Mouse (Mus musculus): ENCODE measurements around the gene Isoc2a.
"Not testable (repeated sequence)": the region's sequence is repeated elsewhere in the genome, so short reads cannot be mapped to it uniquely, and the experiment has no call there.

Isoc2a gene

DNA sequence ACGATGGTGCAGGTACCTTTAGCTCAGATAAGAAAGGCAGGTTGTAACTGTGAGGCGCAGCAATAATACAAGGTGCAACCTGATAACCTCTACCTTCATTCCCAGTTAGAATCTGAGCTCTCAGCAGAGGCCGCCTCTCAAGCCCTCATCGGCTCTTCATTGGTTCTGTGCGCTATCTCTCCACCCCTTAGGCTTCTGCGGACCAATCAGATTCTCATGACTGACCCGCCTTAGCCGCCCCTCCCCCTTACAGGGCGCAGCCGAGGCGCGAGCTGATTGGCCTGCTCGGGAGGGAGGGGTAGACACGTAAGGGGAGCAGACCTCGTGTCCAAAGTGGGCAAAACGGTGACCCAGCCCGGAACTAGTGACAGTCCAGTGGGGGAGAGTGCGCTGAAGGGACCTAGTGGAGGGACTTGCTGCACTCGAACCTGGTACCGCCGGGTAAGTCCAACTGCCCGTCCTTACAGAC is at the start of gene Isoc2a:
Isoc2a (plus strand) TSS at position 401 of the 469 bp plus-strand sequence.
- peak; percentile 86 to 95 for DNase-seq

DNA sequence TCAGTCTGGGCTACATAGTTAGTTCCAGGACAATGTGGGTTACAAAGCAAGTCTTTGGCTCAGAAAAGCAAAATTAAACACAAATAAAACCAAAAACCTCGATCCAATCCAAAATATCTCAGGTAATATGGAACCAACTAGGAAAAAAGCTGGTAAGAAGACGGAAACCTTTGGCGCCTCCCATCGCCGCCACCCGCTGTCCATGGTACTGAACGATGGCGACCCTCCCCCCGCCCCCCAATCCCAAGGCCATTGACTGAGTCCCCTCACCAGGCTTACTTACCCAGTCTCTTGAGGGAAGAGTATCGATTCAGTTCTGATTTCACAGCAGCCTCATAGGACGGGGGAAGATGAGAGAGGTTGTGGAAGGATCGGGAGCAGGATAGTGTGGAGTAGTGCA is 46.5 kb upstream of the Isoc2a start:
- DNase-seq, result no peak

DNA sequence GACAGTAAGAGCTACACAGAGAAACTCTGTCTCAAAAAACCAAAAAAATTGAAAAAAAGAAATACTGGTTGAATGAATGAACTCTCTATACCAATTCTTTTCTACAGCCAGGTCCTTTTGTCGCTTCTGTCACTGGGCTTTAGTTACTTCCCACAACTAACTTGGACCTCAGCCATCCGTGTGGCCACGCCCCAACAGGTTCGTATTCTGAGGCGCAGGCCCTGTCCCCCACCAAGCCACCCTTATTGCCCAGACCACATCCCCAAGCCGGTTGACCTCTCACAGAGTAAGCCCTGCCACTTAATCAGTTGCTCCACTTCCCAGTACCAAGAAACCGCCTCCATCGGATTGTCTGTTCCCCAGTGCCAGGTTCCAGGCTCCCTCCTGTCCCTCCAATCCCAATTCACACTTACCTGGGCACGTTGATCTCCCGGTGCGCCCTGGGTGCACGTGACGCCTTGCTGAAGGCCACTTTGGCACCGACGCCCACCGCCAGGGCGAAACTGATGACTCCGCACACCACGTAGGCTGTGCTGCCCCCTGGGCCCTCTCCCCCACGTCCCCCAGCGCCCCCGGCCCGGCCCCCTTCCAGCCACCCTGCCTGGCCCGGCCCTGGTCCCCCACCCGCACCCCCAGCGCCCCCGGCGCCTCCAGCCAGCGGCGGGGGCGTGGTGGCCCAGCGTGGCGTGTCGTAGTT is 41.2 kb upstream of the Isoc2a start:
- DNase-seq, result peak in 1 of 2 experiments; percentile 35

DNA sequence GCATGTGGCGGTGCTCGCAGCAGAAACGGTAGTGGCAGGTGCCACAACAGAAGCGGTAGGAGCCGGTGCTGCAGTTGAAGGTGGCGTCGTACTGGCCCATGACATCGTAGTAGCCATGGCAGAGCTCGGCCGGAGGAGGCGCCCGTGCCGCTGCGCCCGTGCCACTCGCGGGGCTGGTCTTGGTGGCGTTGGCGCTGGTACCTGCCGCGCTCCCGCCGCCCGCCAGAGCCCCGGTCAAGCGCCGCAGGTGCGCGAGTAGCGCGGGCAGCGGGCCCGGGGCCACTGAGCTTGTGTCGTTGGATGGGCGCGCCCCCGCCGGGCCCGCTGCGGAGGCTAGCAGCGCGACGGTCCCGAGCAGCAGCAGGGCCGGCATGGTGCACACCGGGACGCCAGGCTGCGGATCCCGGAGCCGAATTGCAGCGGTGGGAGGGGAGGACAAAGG is 40.6 kb upstream of the Isoc2a start:
- peak; percentile 86 to 89 for DNase-seq

DNA sequence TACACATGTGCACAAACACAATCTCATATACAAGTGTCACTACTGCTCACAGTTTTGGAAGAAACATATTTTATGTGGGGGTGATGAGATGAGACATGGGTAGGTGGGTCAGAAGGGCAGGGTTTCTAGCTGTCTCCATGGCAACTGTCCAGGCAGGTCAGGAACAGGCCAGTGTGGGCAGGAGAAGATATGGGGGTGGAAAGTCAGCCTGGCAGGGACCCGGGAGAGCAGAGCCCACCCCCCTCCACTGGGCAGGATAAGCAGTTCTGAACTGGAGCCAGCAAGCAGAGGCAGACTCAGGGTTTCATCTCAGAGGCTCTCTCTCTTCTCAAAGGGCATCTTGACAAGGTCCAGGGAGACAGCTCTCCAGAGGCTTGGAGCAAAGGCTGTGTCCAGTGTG is 39.3 kb upstream of the Isoc2a start:
- DNase-seq, result peak in 1 of 2 experiments; percentile 13

DNA sequence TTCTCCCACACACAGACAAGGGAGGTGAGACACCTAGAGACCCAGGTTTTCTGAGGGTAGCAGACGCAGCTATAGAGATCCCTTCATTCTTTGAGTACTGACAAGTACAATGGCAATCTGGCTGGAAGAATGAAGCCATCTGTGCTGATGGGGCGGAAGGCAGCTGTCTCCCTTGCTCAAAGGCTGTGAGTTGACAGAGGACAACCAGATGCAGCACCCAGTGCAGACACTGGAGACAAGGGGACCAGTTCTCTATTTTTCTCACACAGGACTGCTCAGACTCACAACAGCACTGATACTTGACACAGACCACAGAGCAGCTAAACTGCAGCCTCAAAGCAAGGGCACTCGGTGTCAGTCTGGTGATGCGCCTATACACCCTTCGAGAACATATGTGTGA is 34.9 kb upstream of the Isoc2a start:
- no peak for DNase-seq

DNA sequence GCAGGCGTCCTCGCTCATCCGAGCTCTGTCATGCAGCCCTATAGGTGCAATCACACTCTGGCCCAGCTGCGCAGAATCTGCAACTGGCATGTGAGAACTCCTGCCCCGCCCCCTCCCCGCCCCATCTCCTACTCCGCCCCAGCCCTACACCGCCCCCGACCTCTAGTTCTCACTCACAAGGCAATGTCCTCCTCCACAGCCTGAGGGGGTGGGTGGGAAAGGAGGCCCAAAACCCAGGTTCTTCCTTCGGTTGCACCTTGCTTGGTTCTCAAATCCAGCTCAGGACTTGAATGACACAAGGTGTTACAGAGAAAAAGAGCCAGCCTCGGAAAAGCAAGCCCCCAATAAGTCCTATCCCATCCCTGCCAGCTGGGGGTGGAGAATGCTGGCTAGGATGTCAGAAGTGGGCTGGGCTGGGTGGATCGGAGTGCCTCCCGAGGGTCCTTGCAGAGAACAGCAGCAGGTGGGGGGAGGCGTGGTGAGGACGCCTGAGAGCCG is 34.3 kb upstream of the Isoc2a start:
- DNase-seq, result no peak

DNA sequence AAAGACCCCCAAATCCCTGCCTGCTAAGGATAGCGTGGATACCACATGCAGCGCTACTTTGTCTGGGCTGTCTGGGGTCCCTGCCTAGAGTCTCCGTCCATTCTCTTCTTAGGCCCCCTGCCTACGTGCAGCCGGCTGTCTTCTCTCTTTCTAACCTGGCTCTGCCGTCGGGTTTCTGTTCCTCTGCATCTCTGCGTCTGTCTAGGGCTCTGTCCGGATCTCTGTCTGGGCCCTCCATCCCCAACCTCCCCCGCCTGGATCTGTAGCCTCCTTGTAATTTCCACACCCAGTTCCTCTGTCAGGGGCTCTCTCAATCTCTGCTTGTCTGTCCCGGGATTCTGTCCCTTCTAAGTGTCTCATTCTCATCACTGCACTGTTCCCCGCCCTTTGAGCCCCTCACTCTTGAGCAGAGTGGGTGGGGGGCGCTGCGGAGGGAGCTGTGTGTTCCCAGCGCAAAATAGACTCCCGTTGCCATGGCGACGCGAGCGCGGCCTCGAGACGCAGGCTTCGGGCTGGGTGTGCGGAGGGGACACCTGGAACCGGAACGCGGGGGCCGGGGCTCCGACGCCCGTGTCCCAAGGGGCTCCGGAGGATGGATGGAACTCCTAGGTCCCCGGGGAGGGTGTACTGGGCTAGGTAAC is 33.2 kb upstream of the Isoc2a start:
- DNase-seq, result peak; percentile 36 to 49

DNA sequence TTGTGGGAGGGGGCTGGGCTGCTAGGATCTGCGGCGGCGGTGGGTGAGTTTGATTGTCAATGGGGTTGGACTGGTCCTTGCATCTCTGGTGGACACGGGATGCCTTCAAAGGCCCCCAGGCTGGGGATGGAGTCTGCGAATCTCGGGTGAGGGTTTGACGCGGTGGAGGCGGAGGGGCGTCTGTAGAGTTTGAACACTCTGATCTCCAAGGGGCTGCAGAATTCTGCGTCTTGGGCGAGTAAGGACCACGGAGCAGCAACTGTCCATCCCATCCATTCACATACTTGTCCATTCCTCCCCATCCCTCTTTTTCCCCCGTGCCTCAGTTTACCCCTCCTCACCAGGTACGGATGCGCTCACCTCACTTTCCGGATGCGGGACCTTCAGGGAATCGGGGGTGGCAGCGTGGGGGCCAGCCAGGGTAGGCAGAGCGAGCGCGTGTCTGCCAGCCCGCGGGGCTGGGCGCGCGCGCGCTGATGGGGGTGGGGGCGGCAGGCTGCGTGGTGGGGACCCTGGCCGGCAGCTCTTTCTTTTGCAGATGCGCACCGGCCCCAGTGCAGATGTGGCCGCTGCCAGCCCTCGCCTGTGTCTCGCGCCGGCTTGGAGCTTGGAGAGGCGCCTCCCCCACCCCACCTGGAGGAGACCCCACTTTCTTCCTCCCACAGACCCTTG is 32.6 kb upstream of the Isoc2a start, which contains the start of gene Shisa7:
Shisa7 (minus strand) TSS at position 452 of the 672 bp plus-strand sequence.
- DNase-seq, result peak in 1 of 2 experiments; percentile 16

DNA sequence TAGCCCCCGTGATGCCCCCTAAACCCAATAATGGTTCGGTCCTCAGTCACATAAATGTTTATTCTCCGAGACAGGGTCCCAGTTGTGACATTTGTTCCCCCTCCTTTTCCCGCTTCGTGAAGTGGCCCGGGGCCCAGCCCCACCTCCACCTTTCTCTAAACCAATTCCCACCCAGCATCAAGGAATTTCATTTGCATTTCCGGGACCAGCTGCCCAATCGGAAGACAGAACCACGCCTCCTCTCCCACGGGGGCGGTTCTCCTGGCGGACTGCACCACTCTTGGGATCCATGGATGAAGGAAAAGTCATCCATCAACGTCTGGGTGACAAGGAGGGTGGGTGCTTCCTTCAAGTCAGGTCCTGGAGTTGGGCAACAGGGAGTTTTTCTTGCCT is 32.0 kb upstream of the Isoc2a start:
- peak; percentile 68 to 81 for DNase-seq

DNA sequence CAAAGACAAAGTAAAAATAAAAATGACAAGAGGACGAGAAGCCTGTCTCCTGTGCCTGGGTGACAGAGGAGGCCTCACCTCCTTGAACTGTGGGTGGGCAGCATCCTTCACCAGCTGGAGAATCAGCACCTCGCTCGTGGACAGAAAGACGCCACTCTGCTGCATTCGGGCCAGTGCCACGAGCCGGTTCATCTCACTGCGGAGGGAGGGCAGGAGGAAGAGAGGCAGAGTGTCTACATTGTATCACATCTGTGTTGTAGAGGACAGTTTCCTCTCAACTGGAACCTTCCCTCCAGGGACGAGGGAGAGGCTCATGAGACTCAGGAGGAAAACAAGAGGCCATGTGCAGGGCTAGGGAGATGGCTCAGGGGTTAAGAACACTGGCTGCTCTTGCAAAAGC is 27.6 kb upstream of the Isoc2a start:
- DNase-seq, result no peak

DNA sequence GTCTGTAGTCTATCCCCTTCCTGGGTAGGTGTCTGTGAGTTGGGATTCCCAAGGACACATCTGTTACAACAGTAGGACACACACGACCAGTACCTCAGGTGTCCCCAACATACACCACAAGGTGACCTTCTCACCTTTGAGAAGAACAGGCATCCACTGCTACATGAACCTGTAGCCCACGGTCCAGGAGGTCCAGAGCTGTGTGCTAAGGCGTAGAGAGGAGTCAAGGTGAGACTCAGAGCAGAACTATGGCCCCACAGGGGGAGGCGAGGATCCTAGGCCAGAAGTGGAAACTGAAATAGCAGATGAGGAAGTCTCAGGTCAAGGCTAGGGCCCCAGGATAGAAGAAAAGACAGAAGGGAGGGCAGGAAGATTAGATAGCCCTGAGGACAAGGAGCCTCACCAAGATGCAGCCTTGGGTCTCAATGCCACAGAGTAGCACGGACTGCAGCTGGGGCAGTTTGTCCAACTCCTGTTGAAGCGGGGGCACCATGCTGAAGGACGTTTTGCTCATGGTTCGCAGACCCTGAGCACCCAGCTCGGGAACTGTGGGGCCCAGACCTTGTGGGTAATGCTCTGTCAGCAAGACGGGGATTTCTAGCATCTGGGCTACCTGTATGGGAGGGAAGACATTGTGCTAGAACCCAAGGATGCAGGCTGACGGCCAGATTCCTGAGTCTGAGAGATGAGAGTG is 26.2 kb upstream of the Isoc2a start:
- no peak for DNase-seq

DNA sequence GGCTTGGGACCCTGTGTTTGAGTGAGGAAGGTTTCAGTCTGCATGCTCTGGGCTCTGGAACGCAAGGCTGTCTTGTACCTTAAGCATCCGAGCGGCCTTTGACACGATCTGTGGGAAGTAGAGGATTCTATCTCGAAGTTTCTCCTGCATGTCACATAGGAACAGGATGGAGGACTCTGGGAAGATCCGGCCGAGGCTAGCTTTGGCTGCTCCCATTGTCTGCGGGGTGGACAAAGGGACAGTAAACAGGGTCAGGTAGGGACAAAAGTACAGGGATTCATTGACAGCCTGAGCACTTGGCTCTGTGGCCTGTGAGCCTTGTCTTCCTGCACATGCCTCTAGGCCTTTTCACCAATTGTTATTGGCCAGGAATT is 25.7 kb upstream of the Isoc2a start:
- no peak for DNase-seq

DNA sequence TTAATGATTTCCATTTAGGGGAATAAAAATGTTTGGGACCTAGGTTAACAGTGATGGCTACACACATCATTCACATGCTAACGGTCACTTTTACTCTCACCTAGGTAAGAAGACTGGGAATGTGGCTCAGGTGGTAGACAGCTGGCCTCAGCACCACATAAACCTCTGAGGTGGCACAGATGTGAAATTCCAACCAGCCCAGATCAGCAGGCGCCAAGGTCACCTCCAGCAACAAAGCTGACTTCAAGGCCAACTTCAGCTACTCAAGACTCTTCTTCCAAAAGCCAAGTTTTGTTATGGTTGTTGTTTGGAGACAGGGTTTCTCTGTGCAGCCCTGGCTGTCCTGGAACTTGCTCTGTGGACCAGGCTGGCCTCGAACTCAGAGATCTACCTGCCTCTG is 23.3 kb upstream of the Isoc2a start:
- no peak for DNase-seq

DNA sequence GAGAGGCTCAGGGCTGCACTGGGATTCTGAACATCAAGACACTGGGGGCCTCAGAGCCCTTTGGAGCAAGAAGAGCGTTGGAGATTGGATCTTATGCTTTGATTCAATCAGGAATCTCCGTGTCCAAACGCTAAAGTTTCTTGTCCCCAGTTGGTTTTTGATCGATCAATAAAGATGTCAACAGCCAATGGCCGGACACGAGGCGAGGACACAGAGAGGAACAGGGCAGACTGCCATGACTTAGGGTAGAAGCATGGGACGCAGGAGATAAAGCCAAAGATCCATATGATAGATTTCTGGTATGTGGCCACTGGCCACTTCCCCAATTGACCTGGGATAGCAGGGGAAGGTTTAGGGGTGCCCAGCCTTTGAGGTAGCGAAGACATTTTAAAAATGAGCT is 20.4 kb upstream of the Isoc2a start:
- no peak for DNase-seq

DNA sequence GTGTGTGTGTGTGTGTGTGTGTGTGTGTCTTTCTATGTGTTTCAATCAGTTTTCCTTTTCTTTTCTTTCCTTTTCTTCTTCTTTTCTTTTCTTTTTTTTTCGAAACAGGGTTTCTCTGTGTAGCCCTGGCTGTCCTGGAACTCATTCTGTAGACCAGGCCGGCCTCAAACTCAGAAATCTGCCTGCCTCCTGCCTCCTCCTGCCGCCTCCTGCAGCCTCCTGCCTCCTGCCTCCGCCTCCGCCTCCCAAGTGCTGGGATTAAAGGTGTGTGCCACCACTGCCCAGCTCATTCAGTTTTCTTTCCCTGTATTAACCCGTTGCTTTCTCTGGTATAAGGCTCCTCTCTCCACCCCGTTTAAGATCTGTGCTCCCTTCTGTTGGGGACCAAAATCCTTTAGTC is 19.6 kb upstream of the Isoc2a start:
- DNase-seq, result peak in 1 of 2 experiments; percentile 72

DNA sequence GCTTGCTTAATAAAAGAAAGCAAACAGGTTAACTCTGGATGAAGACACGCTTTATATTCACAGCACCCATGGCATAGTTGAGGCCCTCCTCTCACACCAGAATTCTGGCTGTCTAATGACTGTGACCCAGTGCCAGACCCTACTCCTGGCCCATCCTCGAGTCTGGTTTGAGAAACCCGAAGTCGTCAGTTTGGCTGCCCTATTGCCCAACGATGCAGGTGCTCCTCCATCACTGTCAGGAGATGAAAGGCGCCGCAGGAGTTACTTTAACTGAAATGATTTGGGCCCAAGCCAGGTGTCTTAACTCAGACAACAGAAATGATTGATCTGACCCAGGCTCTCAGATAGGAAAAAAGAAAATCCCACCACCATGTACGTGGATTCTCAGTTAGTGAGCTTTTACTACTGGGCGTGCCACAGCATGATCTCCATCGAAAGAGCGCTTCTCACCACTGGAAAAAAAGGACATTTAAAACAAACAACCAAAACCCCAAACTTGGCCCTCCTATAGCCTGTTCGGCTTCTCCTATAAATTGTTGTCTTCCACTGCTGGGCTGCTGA is 17.5 kb upstream of the Isoc2a start:
- DNase-seq, result no peak

DNA sequence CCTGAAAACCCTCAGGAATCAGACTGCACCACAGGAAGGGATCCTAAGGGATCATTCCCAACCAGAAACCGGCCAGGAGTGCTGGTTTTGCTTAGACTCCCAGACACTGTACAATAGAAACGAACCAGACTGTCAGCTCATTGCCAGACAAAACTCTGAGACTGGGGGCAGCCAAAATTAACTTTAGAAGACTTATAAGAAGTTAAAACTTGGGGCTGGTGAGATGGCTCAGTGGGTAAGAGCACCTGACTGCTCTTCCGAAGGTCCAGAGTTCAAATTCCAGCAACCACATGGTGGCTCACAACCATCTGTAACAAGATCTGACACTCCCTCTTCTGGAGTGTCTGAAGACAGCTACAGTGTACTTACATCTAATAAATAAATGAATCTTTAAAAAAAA is 16.0 kb upstream of the Isoc2a start:
- DNase-seq, result not testable (repeated sequence)

DNA sequence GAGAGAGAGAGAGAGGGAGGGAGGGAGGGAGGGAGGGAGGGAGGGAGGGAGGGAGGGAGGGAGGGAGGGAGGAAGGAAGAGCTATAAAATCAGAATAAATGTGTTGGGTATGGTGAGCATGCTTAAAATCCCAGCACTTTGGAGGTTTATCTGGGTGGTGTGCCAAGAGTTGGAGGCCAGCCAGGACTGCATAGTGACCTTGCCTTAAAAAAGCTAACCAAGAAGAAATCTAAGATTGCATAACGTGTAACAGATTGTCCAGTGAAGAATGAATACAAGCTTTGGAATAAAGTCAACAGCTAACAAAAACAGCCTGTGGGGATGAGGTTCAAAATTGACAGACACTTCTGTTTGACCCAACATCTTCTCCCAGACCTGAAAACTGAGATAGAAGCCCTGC is 13.9 kb upstream of the Isoc2a start:
- peak; percentile 50 to 63 for DNase-seq

DNA sequence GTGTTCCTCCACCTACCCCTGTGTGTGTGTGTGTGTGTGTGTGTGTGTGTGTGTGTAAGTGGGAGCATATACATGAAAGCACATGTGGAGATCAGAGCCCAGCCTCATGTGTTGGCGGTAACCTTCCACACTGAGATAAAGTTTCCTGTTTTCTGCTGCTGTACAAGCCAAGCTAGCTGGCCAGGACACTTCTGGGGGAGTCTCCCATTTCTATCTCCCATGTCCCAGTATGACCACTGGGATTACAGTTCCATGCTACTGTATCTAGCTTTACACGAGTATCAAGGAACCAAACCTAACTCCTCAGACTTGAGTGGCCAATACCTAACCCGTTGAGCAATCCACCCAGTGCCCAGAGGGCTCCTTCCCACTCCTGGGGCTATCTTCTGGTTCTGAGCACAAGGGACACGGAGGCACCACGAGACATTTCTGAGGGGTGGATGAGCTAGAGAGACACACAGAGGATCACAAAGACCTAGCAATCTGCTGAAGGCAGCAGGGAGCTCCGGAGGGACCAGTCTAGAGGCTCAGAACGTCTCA is 13.3 kb upstream of the Isoc2a start:
- no peak for DNase-seq

DNA sequence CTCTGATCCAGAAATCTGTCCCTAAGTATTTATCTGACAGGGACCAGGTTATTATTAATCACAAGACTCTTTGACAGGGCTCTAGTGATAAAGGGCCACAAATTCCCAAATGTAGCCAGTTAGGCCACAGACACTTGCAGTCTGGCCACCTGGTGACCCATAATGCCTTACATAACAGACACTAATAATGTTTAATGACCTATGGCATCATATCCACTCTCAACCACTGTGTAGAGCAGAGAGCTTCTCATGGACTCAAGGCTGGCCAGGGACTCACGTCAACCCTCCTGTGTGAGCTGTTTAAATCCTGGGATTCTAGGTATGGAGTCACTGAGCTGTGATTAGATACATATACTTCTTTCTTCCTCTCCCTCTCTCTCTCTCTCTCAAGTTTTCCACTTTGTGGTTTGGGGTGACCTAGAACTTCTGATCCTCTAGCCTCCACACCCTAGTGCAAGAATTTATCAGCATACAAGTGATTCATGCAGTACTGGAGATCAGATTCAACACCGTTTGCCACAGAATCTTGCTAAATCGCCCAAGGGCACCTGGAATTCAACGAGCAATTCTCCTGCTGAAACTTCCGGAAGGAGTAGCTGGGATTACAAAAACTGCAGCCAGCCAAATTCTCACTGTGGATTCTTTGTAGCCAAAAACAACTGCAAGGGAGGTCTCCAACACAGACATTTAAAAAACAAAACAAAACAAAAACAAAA is 12.7 kb upstream of the Isoc2a start:
- no peak for DNase-seq

DNA sequence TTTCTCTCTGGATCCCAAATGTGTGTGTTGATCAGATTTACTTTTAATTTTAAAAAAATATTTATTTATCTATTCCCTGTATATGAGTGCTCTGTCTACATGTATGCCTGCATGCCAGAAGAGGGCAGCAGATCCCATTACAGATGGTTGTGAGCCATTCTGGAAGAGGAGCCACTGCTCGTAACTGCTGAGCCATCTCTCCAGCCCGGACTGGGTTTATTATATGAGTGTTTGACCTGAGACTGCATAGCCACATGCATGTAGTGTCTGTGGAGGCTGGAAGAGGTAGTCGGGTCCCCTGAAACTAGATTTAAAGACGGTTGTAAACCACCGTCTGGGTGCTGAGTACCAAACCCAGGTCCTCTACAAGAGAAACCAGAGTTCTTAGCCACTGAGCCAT is 11.9 kb upstream of the Isoc2a start:
- peak; percentile 48 to 63 for DNase-seq

All from cerebellum, adult 18-20 months (tissue).